Mouse (Mus musculus) heart, adult 2 months (tissue): ENCODE results near the gene Slc17a3.

Source experiments
- CTCF ChIP-seq: fragments of 200-600 bp; IDR thresholded peaks from 2 replicates; pipeline ENCODE4 v1.8.1; 2022; ENCODE audit warnings: antibody characterized with exemption, mild to moderate bottlenecking, moderate library complexity
- EP300 ChIP-seq: fragments of 200-500 bp; IDR thresholded peaks from 2 replicates; pipeline ENCODE4 v1.6.1; 2011; ENCODE audit warnings: low read depth, low read length, control low read depth; ENCODE audit not compliant: insufficient read depth
- POLR2A ChIP-seq: fragments of 200-500 bp; IDR thresholded peaks from 2 replicates; pipeline ENCODE4 v1.6.1; 2011; ENCODE audit warnings: mild to moderate bottlenecking, low read depth, low read length, control low read depth; ENCODE audit not compliant: insufficient read depth

- no peak for TF ChIP-seq POLR2A
- no peak for TF ChIP-seq CTCF
- TF ChIP-seq EP300, result no peak
Observed at GRCm38 (mm10) chr13:23868790-23869533, 29.7 kb downstream of the Slc17a3 start.
